In the genomic region with DNA sequence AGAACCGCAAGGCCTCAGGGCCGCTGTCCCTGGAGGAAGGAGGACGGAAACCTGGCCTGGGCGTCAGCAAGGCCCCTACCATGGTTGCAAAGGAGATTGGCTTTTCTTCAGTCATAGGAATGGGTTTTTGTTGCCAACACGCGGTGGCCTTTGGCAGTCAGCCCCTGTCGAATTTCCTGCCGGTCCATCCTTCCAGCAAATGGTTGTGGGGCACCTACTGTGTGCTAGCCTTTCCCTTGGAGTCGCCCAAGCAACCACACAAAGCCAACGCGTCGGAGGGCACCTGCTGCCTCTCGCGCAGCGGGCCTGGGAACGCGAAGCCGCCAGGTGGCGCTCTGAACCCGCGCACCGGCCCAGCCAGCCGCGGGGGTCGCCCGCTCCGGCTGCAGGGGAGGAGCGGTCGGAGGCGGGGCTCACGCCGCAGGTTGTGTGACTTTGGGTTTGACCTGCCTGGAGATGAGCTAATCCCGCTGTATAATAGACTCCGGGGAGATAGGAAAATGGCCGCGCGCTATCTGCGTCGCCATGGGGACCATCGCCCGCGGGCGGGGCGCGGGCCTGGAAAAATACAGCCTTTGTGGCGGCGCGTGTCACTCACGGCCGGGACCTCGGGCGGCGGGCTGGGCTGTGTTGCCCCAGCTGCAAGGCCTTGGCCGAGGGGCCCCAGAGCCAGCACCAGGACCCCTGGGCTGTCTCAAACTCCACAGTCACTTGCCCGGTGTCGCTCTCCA, we compare ENCODE assay signal across 8 mouse cellular contexts. TPM values are rescaled to one million over a fixed set of nuclear protein-coding genes. Genes with fewer than 3 reads are reported as not detected.
DNase-seq lines count a peak whose midpoint lies in the region; ATAC-seq and TF ChIP-seq lines count a peak whose summit lies in the region.

No protein-coding gene starts in this region.

- no peaks in the 10 kb centered on the region for H3K79me2 ChIP-seq in C2C12 (ENCODE audit: control insufficient read depth, insufficient read depth)

- no peaks in the 10 kb centered on the region for H3K9me3 ChIP-seq in embryonic facial prominence, embryonic 15.5 days (replicated peaks)
- no peaks in the 10 kb centered on the region for H3K9me3 ChIP-seq in heart, embryonic 13.5 days
- no peaks in the 10 kb centered on the region for H3K9me3 ChIP-seq in kidney, embryonic 16.5 days (ENCODE audit: low read length)
- H3K9me3 ChIP-seq in limb, embryonic 15.5 days, result no peaks in the 10 kb centered on the region
- H3K9me3 ChIP-seq in midbrain, embryonic 16.5 days (replicated peaks; ENCODE audit: control insufficient read depth, low read length, poor library complexity, severe bottlenecking), result no peaks in the 10 kb centered on the region

- H3ac ChIP-seq in C2C12 (ENCODE audit: control insufficient read depth, insufficient read length, low read depth), result no peak overlapping the region

- WGBS in embryonic facial prominence, embryonic 15.5 days, result under 1% methylated on average over 56 of the region's 56 CpGs
- WGBS in heart, embryonic 13.5 days, result under 1% methylated on average over 52 of the region's 56 CpGs
- under 1% methylated on average over 56 of the region's 56 CpGs for WGBS in kidney, embryonic 16.5 days
- WGBS in limb, embryonic 15.5 days, result under 1% methylated on average over 56 of the region's 56 CpGs
- under 1% methylated on average over 56 of the region's 56 CpGs for WGBS in midbrain, embryonic 16.5 days

- no peaks in the 10 kb centered on the region; the same call in 1 of the 2 replicates for H3K4me1 ChIP-seq in bone marrow macrophage, adult 2 months (ENCODE audit: control insufficient read depth, insufficient read depth, low read length)
- peaks cover 29% of the 10 kb centered on the region for H3K4me1 ChIP-seq in embryonic facial prominence, embryonic 15.5 days
- H3K4me1 ChIP-seq in heart, embryonic 13.5 days, result peaks cover 34% of the 10 kb centered on the region
- H3K4me1 ChIP-seq in kidney, embryonic 16.5 days (ENCODE audit: insufficient read depth, low read length), result peaks cover 17% of the 10 kb centered on the region
- peaks cover 25% of the 10 kb centered on the region for H3K4me1 ChIP-seq in limb, embryonic 15.5 days
- peaks cover 14% of the 10 kb centered on the region; the same call in 1 of the 2 replicates for H3K4me1 ChIP-seq in midbrain, embryonic 16.5 days (ENCODE audit: control insufficient read depth, insufficient read depth, low read length)

- no peaks in the 10 kb centered on the region for H3K36me3 ChIP-seq in C2C12 (ENCODE audit: control insufficient read depth, insufficient read depth)
- H3K36me3 ChIP-seq in embryonic facial prominence, embryonic 15.5 days, result no peaks in the 10 kb centered on the region
- no peaks in the 10 kb centered on the region for H3K36me3 ChIP-seq in heart, embryonic 13.5 days
- H3K36me3 ChIP-seq in kidney, embryonic 16.5 days (ENCODE audit: insufficient read depth, low read length), result no peaks in the 10 kb centered on the region
- no peaks in the 10 kb centered on the region for H3K36me3 ChIP-seq in limb, embryonic 15.5 days
- no peaks in the 10 kb centered on the region for H3K36me3 ChIP-seq in midbrain, embryonic 16.5 days (ENCODE audit: control insufficient read depth, insufficient read depth, low read length)

- TF ChIP-seq POLR2A in bone marrow macrophage, adult 2 months (IDR thresholded peaks at IDR 0.05; ENCODE audit: borderline replicate concordance, low read depth, low read length), result no peak

- H3K4me2 ChIP-seq in embryonic facial prominence, embryonic 15.5 days (replicated peaks), result peak overlapping the region; percentile 93
- peak overlapping the region; percentile 87 for H3K4me2 ChIP-seq in heart, embryonic 13.5 days
- H3K4me2 ChIP-seq in kidney, embryonic 16.5 days (replicated peaks; ENCODE audit: low read depth, low read length), result peak overlapping the region; percentile 83
- H3K4me2 ChIP-seq in limb, embryonic 15.5 days, result peak overlapping the region; percentile 93
- peak overlapping the region; percentile 81 for H3K4me2 ChIP-seq in midbrain, embryonic 16.5 days (ENCODE audit: low read length)

- H3K27ac ChIP-seq in bone marrow macrophage, adult 2 months (ENCODE audit: insufficient read depth, low read depth, low read length), result no peak overlapping the region
- no peak overlapping the region for H3K27ac ChIP-seq in embryonic facial prominence, embryonic 15.5 days (replicated peaks)
- H3K27ac ChIP-seq in heart, embryonic 13.5 days (replicated peaks), result no peak overlapping the region
- H3K27ac ChIP-seq in kidney, embryonic 16.5 days (ENCODE audit: low read length), result no peak overlapping the region
- H3K27ac ChIP-seq in limb, embryonic 15.5 days, result no peak overlapping the region
- 0 out of 2 replicates have a peak overlapping the region, but pooled peaks have one; percentile 47 for H3K27ac ChIP-seq in midbrain, embryonic 16.5 days (ENCODE audit: low read length)

- peak; percentile 59 to 87 for DNase-seq in spleen, postnatal 4 days (ENCODE audit: low spot score in 2 of 2)

- peak; percentile 98 for TF ChIP-seq CTCF in C2C12 (IDR thresholded peaks at IDR 0.05; ENCODE audit: control insufficient read depth, insufficient read depth, insufficient read length)
- peak; percentile 96 for TF ChIP-seq CTCF in bone marrow macrophage, adult 2 months (IDR thresholded peaks at IDR 0.05; ENCODE audit: low read depth, low read length)

- no peak overlapping the region for H3K4me3 ChIP-seq in C2C12 (ENCODE audit: insufficient read depth, poor library complexity, severe bottlenecking)
- H3K4me3 ChIP-seq in bone marrow macrophage, adult 2 months (ENCODE audit: insufficient read depth, low read length), result peak overlapping the region; percentile 50
- peak overlapping the region; percentile 50 for H3K4me3 ChIP-seq in embryonic facial prominence, embryonic 15.5 days (replicated peaks)
- peak overlapping the region; percentile 60 for H3K4me3 ChIP-seq in heart, embryonic 13.5 days
- peak overlapping the region; percentile 62 for H3K4me3 ChIP-seq in kidney, embryonic 16.5 days (ENCODE audit: low read length)
- H3K4me3 ChIP-seq in limb, embryonic 15.5 days, result peak overlapping the region; percentile 54
- peak overlapping the region; percentile 51 for H3K4me3 ChIP-seq in midbrain, embryonic 16.5 days (ENCODE audit: low read depth, low read length)

- H3K79me3 ChIP-seq in C2C12 (ENCODE audit: low read depth), result no peaks in the 10 kb centered on the region

- H3K27me3 ChIP-seq in C2C12 (ENCODE audit: control insufficient read depth, insufficient read depth, insufficient read length), result no peaks in the 10 kb centered on the region
- H3K27me3 ChIP-seq in embryonic facial prominence, embryonic 15.5 days, result peaks cover 81% of the 10 kb centered on the region
- H3K27me3 ChIP-seq in heart, embryonic 13.5 days (replicated peaks), result peaks cover 92% of the 10 kb centered on the region
- H3K27me3 ChIP-seq in kidney, embryonic 16.5 days (ENCODE audit: insufficient read depth, low read length), result peaks cover 82% of the 10 kb centered on the region
- peaks cover 86% of the 10 kb centered on the region for H3K27me3 ChIP-seq in limb, embryonic 15.5 days
- peaks cover 50% of the 10 kb centered on the region for H3K27me3 ChIP-seq in midbrain, embryonic 16.5 days (ENCODE audit: control insufficient read depth, insufficient read depth, low read depth, low read length)

- H3K9ac ChIP-seq in embryonic facial prominence, embryonic 15.5 days, result peak overlapping the region; percentile 23; the same call in 1 of the 2 replicates
- H3K9ac ChIP-seq in heart, embryonic 13.5 days, result peak overlapping the region; percentile 61
- H3K9ac ChIP-seq in kidney, embryonic 16.5 days (replicated peaks; ENCODE audit: low read length), result peak overlapping the region; percentile 50; the same call in 1 of the 2 replicates
- peak overlapping the region; percentile 18; the same call in 1 of the 2 replicates for H3K9ac ChIP-seq in limb, embryonic 15.5 days
- H3K9ac ChIP-seq in midbrain, embryonic 16.5 days (ENCODE audit: low read depth, low read length), result peak overlapping the region; percentile 55

- peak; percentile 66 for ATAC-seq in embryonic facial prominence, embryonic 15.5 days (ENCODE audit: insufficient number of reproducible peaks, low FRiP score, low TSS enrichment, low read depth)
- peak; percentile 47; the same call in 1 of the 2 replicates for ATAC-seq in heart, embryonic 13.5 days (ENCODE audit: extremely low read depth, insufficient number of reproducible peaks, low FRiP score, low TSS enrichment)
- peak; percentile 68 for ATAC-seq in kidney, embryonic 16.5 days (ENCODE audit: low FRiP score, low TSS enrichment)
- ATAC-seq in limb, embryonic 15.5 days (ENCODE audit: insufficient number of reproducible peaks, low FRiP score, low TSS enrichment, low read depth), result peak; percentile 57
- ATAC-seq in midbrain, embryonic 16.5 days, result peak; percentile 78

TF ChIP-seq in C2C12, 6 proteins besides CTCF, POLR2A, EP300 and RAD21:
- TF ChIP-seq CEBPB (IDR thresholded peaks at IDR 0.05; ENCODE audit: low read depth) (no peak), MYOG (IDR thresholded peaks at IDR 0.05; ENCODE audit: control insufficient read depth, extremely low read depth, insufficient read length) (no peak)
TF ChIP-seq in C2C12: peak in this region for 0.

RNA-seq across cellular contexts. Expression of a gene that starts 4.2 kb away (rescaled TPM):
- polyA plus RNA-seq in C2C12 (2012; fragmentation: generic; extraction: Trizol), result 45.8 TPM
- polyA plus RNA-seq in bone marrow macrophage, adult 2 months (2012; ENCODE audit: insufficient read depth, insufficient read length, missing spikeins), result 0.33 TPM in 1 of 2 replicates, not detected in the other
- polyA plus RNA-seq in embryonic facial prominence, embryonic 15.5 days (2015; fragmentation: Nextera tagmentation; extraction: Ambion mirVana), result 43.8 and 56.3 TPM in 2 replicates
- 14.3 and 17.6 TPM in 2 replicates for polyA plus RNA-seq in heart, embryonic 13.5 days (2015; fragmentation: Nextera tagmentation; extraction: Ambion mirVana)
- polyA plus RNA-seq in kidney, embryonic 16.5 days (2015; fragmentation: Nextera tagmentation; extraction: Ambion mirVana), result 66.3 and 68.9 TPM in 2 replicates
- 21.8 and 21.9 TPM in 2 replicates for polyA plus RNA-seq in limb, embryonic 15.5 days (2015; fragmentation: Nextera tagmentation; extraction: Ambion mirVana)
- polyA plus RNA-seq in midbrain, embryonic 16.5 days (2015; fragmentation: Nextera tagmentation; extraction: Ambion mirVana), result 13.0 and 15.0 TPM in 2 replicates

RNA-seq across cellular contexts. Expression of a gene that starts 32.6 kb away (rescaled TPM):
- not detected for polyA plus RNA-seq in C2C12 (2012; fragmentation: generic; extraction: Trizol)
- polyA plus RNA-seq in bone marrow macrophage, adult 2 months (2012; ENCODE audit: insufficient read depth, insufficient read length, missing spikeins), result not detected in 2 replicates
- polyA plus RNA-seq in embryonic facial prominence, embryonic 15.5 days (2015; fragmentation: Nextera tagmentation; extraction: Ambion mirVana), result not detected in 2 replicates
- not detected in 2 replicates for polyA plus RNA-seq in heart, embryonic 13.5 days (2015; fragmentation: Nextera tagmentation; extraction: Ambion mirVana)
- polyA plus RNA-seq in kidney, embryonic 16.5 days (2015; fragmentation: Nextera tagmentation; extraction: Ambion mirVana), result not detected in 2 replicates
- not detected in 2 replicates for polyA plus RNA-seq in limb, embryonic 15.5 days (2015; fragmentation: Nextera tagmentation; extraction: Ambion mirVana)
- not detected in 2 replicates for polyA plus RNA-seq in midbrain, embryonic 16.5 days (2015; fragmentation: Nextera tagmentation; extraction: Ambion mirVana)

Comparison
In these comparisons a context has a peak if more than half of its experiments do, and no peak if none do; other contexts are left out.
1. RNA of a gene that starts 4.2 kb away (polyA plus RNA-seq): 66.3 to 68.9 TPM in kidney, embryonic 16.5 days, 43.8 to 56.3 TPM in embryonic facial prominence, embryonic 15.5 days, 45.8 TPM in C2C12 (single experiment), 21.8 to 21.9 TPM in limb, embryonic 15.5 days, 14.3 to 17.6 TPM in heart, embryonic 13.5 days and 13.0 to 15.0 TPM in midbrain, embryonic 16.5 days; 0.33 TPM in bone marrow macrophage, adult 2 months; every median in the first group is over 10 times any median in the second.
2. Peak in every context shown above with its lines, with median percentiles within 50 percentile points of each other: ATAC-seq, H3K4me2 ChIP-seq and H3K9ac ChIP-seq.